Mouse (Mus musculus) neutrophil, adult 65 days (primary cell): ENCODE results near the gene Apex1. TPM values are rescaled to one million over a fixed set of nuclear protein-coding genes. Genes with fewer than 3 reads are reported as not detected.

Source experiments
- total RNA-seq: library from RNA; stranded (reverse); gene quantifications from 2 replicates; pipeline ENCODE4 v1.2.4, GENCODE M21; 2023

Gene Apex1
- total RNA-seq: 11.9 and 13.5 TPM in 2 replicates

DNA sequence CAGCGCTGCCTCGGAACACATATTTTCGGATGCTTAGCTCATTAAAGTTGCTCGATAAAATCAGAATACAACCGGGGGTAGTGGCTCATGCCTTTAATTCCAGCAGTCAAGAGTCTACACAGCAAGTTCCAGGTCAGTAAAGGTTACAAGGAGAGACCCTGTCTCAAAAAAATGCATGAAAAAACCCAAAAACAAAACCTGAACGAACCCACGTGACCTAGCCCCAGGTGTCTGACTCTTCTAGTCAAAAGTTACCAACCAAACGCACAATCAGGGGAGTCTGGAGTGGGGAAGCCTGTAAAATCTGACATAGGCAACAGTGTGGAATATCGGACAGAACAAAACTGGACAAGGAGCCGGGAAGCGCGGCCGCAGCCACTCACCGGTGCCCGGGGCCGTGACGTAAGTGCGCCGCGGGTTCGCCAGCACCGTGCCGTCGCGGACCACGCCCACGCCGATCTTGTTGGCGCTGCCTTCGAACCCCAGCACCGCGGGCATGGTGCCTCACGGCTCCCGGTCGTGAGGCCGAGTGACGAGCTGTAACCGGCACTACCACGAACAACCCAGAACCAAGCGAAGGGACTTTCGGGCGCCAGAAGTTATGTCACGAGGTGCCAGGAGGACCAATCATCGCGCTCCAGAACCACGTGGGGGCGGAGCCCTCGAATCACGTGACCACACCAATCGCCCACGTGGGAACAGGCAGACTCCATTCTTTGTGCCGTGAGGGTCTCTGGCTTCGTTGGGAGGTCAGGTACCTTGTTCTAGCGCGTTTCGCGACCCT lies at the start of gene Apex1, which contains the start of gene Osgep:
Gene Apex1, plus strand, starts transcription at position 688 of the 784 bp plus-strand sequence.
Gene Osgep, minus strand, starts transcription at position 613 of the 784 bp plus-strand sequence.

GRCm38 (mm10) chr14:50897374-50897765 lies 27.4 kb upstream of the Apex1 start, which contains the start of gene Klhl33:
Klhl33 (minus strand) TSS chr14:50897507.

DNA sequence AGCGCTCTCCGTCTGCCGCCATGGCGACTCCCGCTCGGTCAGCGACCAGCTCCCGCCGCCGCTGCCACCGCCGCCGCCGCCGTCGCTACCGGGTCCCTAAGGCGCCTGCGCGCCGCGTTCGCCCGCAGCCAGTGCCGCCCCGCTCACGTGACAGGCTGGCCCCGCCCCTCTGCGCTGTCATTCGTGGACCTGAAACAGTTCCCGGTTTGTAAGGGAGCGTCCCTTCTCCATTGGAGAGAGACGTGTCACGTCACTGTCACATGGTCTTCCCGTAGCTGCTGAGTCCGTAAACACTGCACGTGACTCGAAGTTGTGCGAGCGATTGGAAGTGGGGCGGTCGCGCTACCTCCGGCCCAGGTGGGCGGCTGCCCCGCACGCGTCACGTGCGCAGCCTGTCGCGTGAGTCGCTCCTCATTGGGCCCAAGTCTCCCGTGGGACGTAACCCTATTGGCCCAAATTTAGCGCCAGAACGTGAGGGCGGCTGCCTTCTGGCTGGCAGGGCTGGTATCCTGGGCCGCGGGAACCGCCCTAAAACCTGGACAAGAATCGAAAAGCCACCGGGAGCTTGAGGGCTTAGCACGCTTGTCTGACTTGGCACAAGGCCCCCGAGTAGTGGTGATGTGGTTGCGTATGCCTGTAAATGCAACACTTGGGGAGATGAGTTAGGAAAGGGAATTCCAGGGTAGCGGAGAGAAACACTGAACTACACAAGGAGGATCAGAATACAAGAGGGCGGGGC lies 6.2 kb downstream of the Apex1 start, which contains the start of the genes Pip4p1 and Pnp:
Gene Pip4p1, minus strand, starts transcription at position 103 of the 739 bp plus-strand sequence.
Gene Pnp, plus strand, starts transcription at position 329 of the 739 bp plus-strand sequence.

GRCm38 (mm10) chr14:50943932-50944667 lies 19.3 kb downstream of the Apex1 start, which contains the start of gene Gm49342:
Gm49342 (plus strand) TSS chr14:50944517.

DNA sequence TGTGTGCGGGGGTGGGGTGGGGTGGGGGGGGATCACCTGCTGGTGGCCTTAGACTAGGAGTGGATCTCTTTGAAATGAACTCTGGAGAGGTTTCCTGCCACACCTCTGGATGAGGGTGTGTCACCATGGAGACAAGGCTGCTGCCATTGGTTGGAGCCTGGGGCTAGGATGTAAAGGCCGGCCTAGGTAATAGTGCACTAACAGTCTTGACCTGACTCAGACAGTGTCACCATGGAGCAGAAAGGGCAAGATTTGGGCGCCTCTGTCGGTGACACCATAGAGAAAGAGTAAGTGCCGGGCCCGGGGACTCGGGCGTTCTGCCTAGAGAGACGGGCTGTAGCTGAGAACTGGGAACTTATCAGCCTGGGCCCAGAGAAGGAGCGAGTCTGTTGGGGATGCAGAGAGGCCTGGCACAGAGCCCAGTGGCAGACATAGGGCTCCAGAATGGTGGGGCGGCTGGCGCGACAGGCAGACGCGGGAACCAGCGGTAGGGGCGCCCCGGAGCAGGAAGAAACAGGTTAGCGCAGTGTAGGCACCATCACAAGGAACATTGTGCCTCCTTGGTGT lies 31.3 kb downstream of the Apex1 start, which contains the start of gene Pnp2:
Gene Pnp2, plus strand, starts transcription at position 51 of the 567 bp plus-strand sequence.

Other genes with a start within 250 kb of the Apex1 start
- not detected in 2 replicates for gene Olfr747, start 231.8 kb upstream of the Apex1 start, total RNA-seq
- not detected in 2 replicates for gene Olfr748, start 217.6 kb upstream of the Apex1 start, total RNA-seq
- gene Olfr749, start 179.9 kb upstream of the Apex1 start, total RNA-seq: not detected in 2 replicates
- 28.0 and 39.4 TPM in 2 replicates for gene Ttc5, start 139.4 kb upstream of the Apex1 start, total RNA-seq
- not detected in 2 replicates for gene Ccnb1ip1, start 117.2 kb upstream of the Apex1 start, total RNA-seq
- 23.5 and 35.4 TPM in 2 replicates for gene Parp2, start 117.1 kb upstream of the Apex1 start, total RNA-seq
- 33.7 and 51.6 TPM in 2 replicates for gene Tep1, start 54.4 kb upstream of the Apex1 start, total RNA-seq
- 0.13 and 0.18 TPM in 2 replicates for gene Klhl33, start 27.5 kb upstream of the Apex1 start, total RNA-seq
- 14.8 and 15.6 TPM in 2 replicates for gene Osgep, start 75 bp upstream of the Apex1 start, total RNA-seq
- 64.3 and 86.6 TPM in 2 replicates for gene Pip4p1, start 5.9 kb downstream of the Apex1 start, total RNA-seq
- gene Pnp, start 6.1 kb downstream of the Apex1 start, total RNA-seq: 55.5 and 66.9 TPM in 2 replicates
- 43.8 and 69.2 TPM in 2 replicates for gene Gm49342, start 19.5 kb downstream of the Apex1 start, total RNA-seq
- gene Pnp2, start 31.0 kb downstream of the Apex1 start, total RNA-seq: 4.6 and 5.7 TPM in 2 replicates
- gene Rnase10, start 82.8 kb downstream of the Apex1 start, total RNA-seq: 0.25 TPM in 1 of 2 replicates, not detected in the other
- gene Rnase9, start 116.9 kb downstream of the Apex1 start, total RNA-seq: not detected in 2 replicates
- not detected in 2 replicates for gene Rnase11, start 125.2 kb downstream of the Apex1 start, total RNA-seq
- gene Rnase12, start 132.7 kb downstream of the Apex1 start, total RNA-seq: not detected in 2 replicates
- not detected in 2 replicates for gene Olfr750, start 149.5 kb downstream of the Apex1 start, total RNA-seq
- gene Rnase4, start 166.1 kb downstream of the Apex1 start, total RNA-seq: 3.6 and 5.4 TPM in 2 replicates
- 2.0 and 3.2 TPM in 2 replicates for gene Ang, start 166.2 kb downstream of the Apex1 start, total RNA-seq
- not detected in 2 replicates for gene Eddm3b, start 189.5 kb downstream of the Apex1 start, total RNA-seq
- 16.8 and 24.9 TPM in 2 replicates for gene Rnase6, start 198.9 kb downstream of the Apex1 start, total RNA-seq
- gene Rnase1, start 221.8 kb downstream of the Apex1 start, total RNA-seq: not detected in 2 replicates
- 1.1 and 1.8 TPM in 2 replicates for gene Rnase2b, start 237.3 kb downstream of the Apex1 start, total RNA-seq